Mouse (Mus musculus) olfactory bulb, adult 2 months (tissue): Measurements from ENCODE around the gene Alkbh3. TPM values are rescaled to one million over a fixed set of nuclear protein-coding genes. Genes with fewer than 3 reads are reported as not detected.

Experiments used
- H3K27ac ChIP-seq: fragments of 200-500 bp; 2 replicates; pipeline ENCODE4 v1.5.1; 2012; ENCODE audit warnings: low read depth, low read length; ENCODE audit not compliant: insufficient read depth
- H3K4me1 ChIP-seq: fragments of 200-500 bp; 2 replicates; pipeline ENCODE4 v1.6.1; 2012; ENCODE audit warnings: low read length; ENCODE audit not compliant: control insufficient read depth, insufficient read depth
- H3K4me3 ChIP-seq: fragments of 200-500 bp; 2 replicates; pipeline ENCODE4 v1.5.1; 2012; ENCODE audit warnings: mild to moderate bottlenecking, low read depth, low read length, moderate library complexity; ENCODE audit not compliant: insufficient read depth
- CTCF ChIP-seq: fragments of 200-500 bp; IDR thresholded peaks from 2 replicates; pipeline ENCODE4 v1.5.1; 2012; ENCODE audit warnings: low read depth, mild to moderate bottlenecking, low read length, moderate library complexity; ENCODE audit not compliant: insufficient read depth
- POLR2A ChIP-seq: fragments of 200-500 bp; IDR thresholded peaks from 2 replicates; pipeline ENCODE4 v1.6.1; 2012; ENCODE audit warnings: mild to moderate bottlenecking, low read depth, low read length, moderate library complexity; ENCODE audit not compliant: insufficient read depth
- WGBS: fragments of 180-500 bp; shearing (Covaris S2); methylation state at CpG from one replicate; pipeline ENCODE4 v1.1.7; 2018; 5-methylcytosine and 5-hydroxymethylcytosine counted together
- polyA plus RNA-seq: library from polyadenylated mRNA; stranded (reverse); fragments of >200 nt; gene quantifications from 2 replicates; pipeline ENCODE4 v1.2.4, GENCODE M21; 2012; ENCODE audit warnings: low replicate concordance; ENCODE audit not compliant: missing spikeins, insufficient read depth, insufficient read length

Alkbh3 gene
- polyA plus RNA-seq, 1 experiment, result not detected

GRCm38 (mm10) chr2:94002331-94002730 lies 8.3 kb downstream of the Alkbh3 start:
- Histone ChIP-seq H3K4me1 (no peaks in the 10 kb centered on the region; the same call in 1 of the 2 replicates), H3K4me3 (no peak overlapping the region), H3K27ac (no peak overlapping the region)
- 0% methylated on average over 2 of the region's 2 CpGs for WGBS
- no peak for TF ChIP-seq CTCF
- TF ChIP-seq POLR2A, result no peak

- H3K27ac ChIP-seq, result no peak overlapping the region
- 56% methylated on average over 4 of the region's 4 CpGs for WGBS
Measured at GRCm38 (mm10) chr2:94001918-94002317, 8.7 kb downstream of the Alkbh3 start.

GRCm38 (mm10) chr2:94001411-94001810 lies 9.2 kb downstream of the Alkbh3 start:
- no peak overlapping the region for H3K27ac ChIP-seq
- no peak overlapping the region for H3K4me3 ChIP-seq
- TF ChIP-seq POLR2A (no peak), CTCF (no peak)
- no peaks in the 10 kb centered on the region; the same call in none of the 2 replicates for H3K4me1 ChIP-seq
- 88% methylated on average over 6 of the region's 6 CpGs for WGBS

More at GRCm38 (mm10) chr2:94001918-94002317, 8.7 kb downstream of the Alkbh3 start:
- Histone ChIP-seq H3K4me3 (no peak overlapping the region), H3K4me1 (no peaks in the 10 kb centered on the region; the same call in 1 of the 2 replicates)
- TF ChIP-seq POLR2A, result no peak
- no peak for TF ChIP-seq CTCF

- Histone ChIP-seq H3K4me3 (no peak within 1 kb of the TSS), H3K27ac (no peak within 1 kb of the TSS), H3K4me1 (peaks cover 8% of the 10 kb centered on the region)
- 93% methylated on average over 6 of the region's 6 CpGs for WGBS
- TF ChIP-seq POLR2A (no peak), CTCF (no peak)
Measured at GRCm38 (mm10) chr2:93996254-93996653, 14.4 kb downstream of the Alkbh3 start, which contains the start of gene Gm27027. Gene Gm27027 (minus strand): TSS chr2:93996354.

GRCm38 (mm10) chr2:93992810-93993209 lies 17.8 kb downstream of the Alkbh3 start:
- TF ChIP-seq POLR2A (no peak), CTCF (no peak)
- Histone ChIP-seq H3K27ac (peak overlapping the region; percentile 90), H3K4me3 (no peak overlapping the region), H3K4me1 (peaks cover 12% of the 10 kb centered on the region)
- WGBS, result 12% methylated on average over 3 of the region's 3 CpGs

GRCm38 (mm10) chr2:93992259-93992658 lies 18.3 kb downstream of the Alkbh3 start:
- peak overlapping the region; percentile 90 for H3K27ac ChIP-seq
- TF ChIP-seq CTCF (no peak), POLR2A (no peak)
- H3K4me1 ChIP-seq, result peaks cover 12% of the 10 kb centered on the region
- no peak overlapping the region for H3K4me3 ChIP-seq
- 8% methylated on average over 5 of the region's 5 CpGs for WGBS

GRCm38 (mm10) chr2:93991336-93991735 lies 19.3 kb downstream of the Alkbh3 start:
- no peak for TF ChIP-seq POLR2A
- TF ChIP-seq CTCF, result no peak
- WGBS, result 71% methylated on average over 3 of the region's 3 CpGs
- no peak overlapping the region for H3K4me3 ChIP-seq
- peak overlapping the region; percentile 76 for H3K27ac ChIP-seq
- H3K4me1 ChIP-seq, result peaks cover 12% of the 10 kb centered on the region

GRCm38 (mm10) chr2:93988440-93988839 lies 22.2 kb downstream of the Alkbh3 start:
- Histone ChIP-seq H3K4me3 (no peak overlapping the region), H3K27ac (no peak overlapping the region), H3K4me1 (peaks cover 10% of the 10 kb centered on the region)
- WGBS, result 85% methylated on average over 2 of the region's 2 CpGs
- TF ChIP-seq POLR2A, result no peak
- no peak for TF ChIP-seq CTCF

GRCm38 (mm10) chr2:93982457-93983235 lies 28.0 kb downstream of the Alkbh3 start:
- Histone ChIP-seq H3K27ac (no peak overlapping the region), H3K4me3 (no peak overlapping the region), H3K4me1 (peaks cover 13% of the 10 kb centered on the region)
- WGBS, result 84% methylated on average over 4 of the region's 4 CpGs
- no peak for TF ChIP-seq CTCF
- no peak for TF ChIP-seq POLR2A
